Mouse (Mus musculus) right cerebral cortex, adult 18-20 months (tissue): ENCODE results near the gene Fbxo42.

Experiments
- DNase-seq: peaks from one replicate; pipeline ENCODE4 v3.0.0; 2022; ENCODE audit warnings: mixed read lengths

The Fbxo42 gene

DNA sequence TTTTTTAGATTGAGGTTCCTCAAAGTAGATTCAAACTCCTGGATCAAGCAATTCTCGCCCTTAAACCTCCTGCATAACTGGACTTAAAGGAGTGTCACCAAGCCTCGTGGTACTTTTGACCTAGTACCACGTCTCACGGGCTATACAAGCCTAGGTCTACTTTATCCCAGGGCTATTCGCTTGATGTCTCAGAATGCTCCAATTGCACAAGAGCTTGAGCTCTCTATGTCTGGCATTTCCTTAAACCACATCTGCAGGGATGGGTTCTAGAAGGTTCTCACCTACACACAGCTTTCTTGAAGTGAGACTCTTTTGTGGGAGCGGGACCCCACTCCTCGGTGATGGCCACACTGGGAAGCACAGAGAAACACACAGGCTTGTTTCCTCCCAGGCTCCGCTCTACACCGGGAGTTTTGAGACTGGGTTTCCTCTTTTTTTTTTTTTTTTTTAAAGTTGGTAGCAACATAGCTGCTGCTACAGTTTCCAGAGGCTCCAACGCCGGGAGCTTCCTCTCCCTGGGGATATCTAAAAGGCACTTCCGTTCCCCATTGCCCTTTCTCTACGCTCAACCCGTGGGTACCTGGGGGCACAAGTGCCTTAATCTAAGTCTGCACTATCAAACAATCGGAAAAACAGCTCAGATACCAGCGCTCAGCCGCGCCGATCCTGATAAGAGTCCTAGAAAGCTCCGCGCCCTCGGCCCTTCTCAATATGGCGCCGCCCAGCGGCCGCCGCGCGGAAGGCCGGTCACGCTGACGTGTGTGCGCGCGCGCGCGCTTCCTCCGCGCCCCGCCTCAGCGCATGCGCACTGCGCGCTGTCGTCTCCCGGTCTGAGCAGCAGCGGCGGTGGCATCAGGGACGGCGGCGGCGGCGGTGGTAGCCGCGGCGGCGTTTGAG, at the start of gene Fbxo42:
TSS of gene Fbxo42 (plus strand) at position 802 of the 897 bp plus-strand sequence.
- DNase-seq = peak; percentile 94

DNA sequence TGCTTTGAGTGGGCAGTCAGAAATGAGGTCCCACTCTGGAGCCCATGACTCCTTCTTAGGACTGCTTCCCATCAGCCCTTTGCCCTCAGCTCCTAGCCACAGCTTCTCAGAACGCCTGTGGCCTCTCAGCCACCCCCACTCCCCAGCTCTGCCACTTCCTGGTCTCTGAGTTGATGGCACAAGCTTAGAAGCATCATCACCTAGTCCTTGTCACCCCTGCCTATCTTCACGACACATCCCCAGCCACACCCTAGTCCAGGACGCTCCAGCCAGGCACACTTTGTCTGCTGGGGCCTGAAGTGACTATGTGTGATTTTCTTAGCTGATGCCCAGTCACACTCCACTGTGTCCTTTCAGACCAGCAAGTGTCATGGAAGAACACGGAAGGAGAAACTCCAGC, 48.8 kb upstream of the Fbxo42 start:
- DNase-seq = no peak

- no peak for DNase-seq
Measured at GRCm38 (mm10) chr4:141099956-141100355, 47.8 kb upstream of the Fbxo42 start.

- no peak for DNase-seq
Measured at GRCm38 (mm10) chr4:141101291-141101690, 46.4 kb upstream of the Fbxo42 start.

DNA sequence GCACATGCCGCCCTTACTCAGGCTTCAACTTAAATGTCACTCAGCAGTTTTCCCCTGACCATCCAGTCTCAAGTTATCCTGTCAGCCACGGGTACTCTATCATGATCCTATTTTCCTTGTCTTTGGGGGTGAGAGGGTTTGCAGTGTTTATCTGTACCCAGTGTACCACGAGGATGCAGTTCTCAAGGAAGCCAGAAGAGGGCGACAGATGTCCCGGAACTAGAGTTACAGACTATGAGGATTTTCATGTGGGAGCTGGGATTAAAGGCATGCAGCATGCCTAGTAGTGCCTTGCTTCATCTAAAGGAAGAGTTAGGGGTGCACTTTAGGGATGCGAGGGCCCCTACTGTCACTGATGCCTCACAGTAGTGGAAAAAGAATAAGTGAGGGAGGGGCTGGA, 45.9 kb upstream of the Fbxo42 start:
- no peak for DNase-seq

- no peak for DNase-seq
Measured at GRCm38 (mm10) chr4:141106526-141107183, 41.1 kb upstream of the Fbxo42 start.

DNA sequence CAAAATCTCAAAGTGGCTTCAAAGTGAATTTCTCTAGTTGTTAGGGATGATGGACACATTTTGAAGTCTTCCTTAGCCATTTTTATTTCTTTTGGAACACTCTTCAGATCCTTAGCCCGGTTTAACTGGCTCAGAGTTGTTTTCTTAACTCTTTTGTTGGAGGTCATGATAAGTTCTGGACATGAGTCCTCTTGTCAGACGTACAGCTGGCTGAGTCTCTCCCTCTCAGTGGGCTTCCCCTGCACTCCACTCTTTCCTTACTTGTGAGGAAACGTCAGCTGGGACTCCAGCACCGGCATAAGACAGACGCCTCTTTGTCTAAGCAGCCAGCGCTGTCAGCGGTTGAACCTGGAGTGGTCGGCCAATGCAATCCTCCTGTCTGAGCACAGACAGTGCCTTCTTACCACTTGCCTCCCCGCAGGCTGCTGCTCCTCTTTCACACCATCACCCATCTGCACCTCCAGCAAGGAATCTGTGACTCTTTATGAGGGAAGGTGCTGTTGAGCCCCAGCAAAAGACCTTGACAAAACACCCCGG, 39.4 kb upstream of the Fbxo42 start:
- no peak for DNase-seq

DNA sequence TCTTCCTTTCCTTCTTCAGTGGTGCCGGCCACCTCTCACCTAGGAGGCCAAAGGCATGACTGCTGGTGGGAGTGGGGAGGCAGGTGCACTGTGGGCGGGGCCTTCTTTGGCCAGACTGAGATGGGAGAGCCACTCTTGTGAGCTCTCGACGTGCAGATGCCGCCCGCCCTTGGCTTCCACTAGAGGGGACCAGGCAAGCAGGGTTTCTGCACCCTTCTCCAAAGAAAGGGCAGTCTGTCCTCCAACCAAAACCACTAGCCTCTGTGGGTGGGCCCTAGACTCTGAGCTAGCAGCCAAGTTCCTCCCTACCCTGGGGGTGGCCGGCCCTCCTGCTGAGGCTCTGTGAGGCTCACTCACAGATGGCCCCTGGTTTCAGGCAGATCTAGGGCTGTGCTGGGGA, 33.9 kb upstream of the Fbxo42 start:
- no peak for DNase-seq

- DNase-seq = peak; percentile 48
Measured at GRCm38 (mm10) chr4:141114521-141114981, 33.2 kb upstream of the Fbxo42 start.

- DNase-seq = no peak
Measured at GRCm38 (mm10) chr4:141115398-141115797, 32.3 kb upstream of the Fbxo42 start.

DNA sequence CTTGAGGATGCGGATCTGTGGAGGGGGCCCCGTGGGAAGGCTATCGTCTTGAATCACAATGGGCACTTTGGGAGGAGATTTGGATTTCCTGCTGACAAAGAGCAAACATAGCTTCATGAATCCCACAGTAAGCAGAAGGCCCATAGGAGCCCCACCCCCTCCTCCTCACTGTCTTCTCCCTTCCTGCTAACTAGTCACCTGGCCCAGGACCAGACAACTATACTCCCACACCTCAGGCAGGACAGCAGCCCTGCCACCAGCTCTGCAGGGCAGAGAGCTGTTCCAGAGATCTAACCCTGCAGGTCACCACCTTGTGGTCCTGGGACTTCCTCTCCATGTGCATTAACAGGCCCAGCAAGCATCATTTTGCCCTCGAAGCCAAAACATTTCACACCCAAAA, 29.0 kb upstream of the Fbxo42 start:
- no peak for DNase-seq

DNA sequence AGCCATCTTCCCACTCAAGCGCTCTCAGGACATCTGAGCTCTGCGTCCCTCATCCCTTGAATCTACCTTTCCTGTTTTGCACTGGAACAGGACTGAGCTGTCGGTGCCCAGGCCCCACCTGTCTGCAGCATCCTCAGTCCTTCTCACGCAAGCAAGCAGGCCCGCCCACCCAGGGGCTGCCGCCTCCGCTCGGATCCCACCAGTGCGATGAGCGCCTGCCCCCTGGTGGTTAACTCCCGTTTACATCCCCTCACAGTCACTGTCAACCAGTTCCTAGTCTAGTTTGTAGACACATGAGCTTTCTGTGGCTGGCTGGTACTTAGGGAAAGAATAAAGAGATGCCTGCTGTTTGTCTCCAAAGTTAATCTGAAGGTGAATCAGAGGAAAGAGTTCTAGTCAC, 27.0 kb upstream of the Fbxo42 start:
- peak; percentile 71 for DNase-seq

- DNase-seq = no peak
Measured at GRCm38 (mm10) chr4:141122663-141123062, 25.1 kb upstream of the Fbxo42 start.

- DNase-seq = no peak
Measured at GRCm38 (mm10) chr4:141123065-141123464, 24.6 kb upstream of the Fbxo42 start.

- DNase-seq = no peak
Measured at GRCm38 (mm10) chr4:141129190-141129710, 18.5 kb upstream of the Fbxo42 start.

DNA sequence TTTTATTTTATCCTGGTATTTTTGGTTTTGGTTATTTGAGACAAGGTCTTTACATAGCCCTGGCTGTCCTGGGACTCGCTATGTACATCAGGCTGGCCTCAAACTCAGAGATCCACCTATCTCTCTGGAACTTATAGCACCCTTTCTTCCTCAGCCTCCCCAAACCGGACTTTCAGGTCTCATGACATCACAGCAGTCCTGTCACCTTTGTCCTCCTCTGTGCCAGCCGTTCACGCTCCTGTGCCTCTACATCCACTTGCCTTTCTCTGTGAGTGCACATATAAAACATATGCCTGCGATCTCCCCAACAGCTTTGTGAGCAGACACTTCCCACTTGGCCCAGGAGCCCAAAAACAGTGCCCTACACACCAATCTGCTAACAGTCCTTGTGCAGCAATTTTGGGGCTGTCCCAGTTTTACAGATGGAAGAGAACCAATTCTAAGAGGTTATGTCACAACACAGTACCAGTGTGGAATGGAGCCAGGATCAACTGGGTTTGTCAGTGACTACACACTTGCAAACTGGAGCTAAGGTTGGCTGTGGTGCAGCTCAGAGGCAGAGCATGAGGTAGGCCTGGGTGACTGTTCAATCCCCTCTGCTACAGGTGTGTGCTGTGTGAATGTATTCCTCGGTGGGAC, 16.9 kb upstream of the Fbxo42 start:
- DNase-seq = no peak

GRCm38 (mm10) chr4:141131531-141132061, 16.1 kb upstream of the Fbxo42 start:
- DNase-seq = no peak

DNA sequence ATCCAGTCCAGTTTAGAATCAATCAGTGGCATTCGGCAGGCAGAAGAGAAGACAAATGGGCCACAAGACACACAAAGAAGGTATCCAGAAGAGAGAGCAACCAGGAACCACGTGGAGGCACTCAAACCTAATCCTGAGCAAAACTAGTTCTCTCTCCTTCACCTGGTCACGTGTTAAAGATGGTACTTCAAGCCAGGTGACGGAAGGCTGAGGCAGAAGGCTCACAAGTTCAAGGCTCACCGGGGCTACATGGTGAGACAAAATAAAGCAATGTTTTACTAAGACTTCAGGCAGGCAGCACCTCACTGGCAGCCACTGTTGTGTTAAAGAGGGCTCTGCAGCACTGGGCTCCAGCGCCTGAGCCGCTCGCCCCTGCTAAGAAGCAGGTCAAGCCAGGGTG, 15.5 kb upstream of the Fbxo42 start:
- DNase-seq = no peak

DNA sequence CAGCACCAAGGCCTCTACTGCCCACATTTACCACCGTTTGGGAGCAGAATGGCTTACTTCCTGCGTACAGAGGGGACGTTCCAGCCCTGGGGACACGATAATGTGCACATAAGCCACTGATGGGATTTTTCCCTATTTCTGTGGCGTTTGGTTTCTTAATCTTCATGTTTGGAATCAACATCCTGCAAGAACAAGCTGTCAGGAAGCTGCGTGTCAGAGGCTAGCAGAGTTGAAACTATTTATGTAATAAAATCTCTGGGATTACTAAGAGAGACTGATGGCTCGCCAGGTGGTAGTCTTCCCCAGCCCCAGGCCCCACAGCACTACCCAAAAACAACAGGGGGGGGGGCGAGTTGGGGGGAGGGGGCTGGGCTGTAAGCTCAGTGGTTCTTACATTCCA, 14.5 kb upstream of the Fbxo42 start:
- no peak for DNase-seq

DNA sequence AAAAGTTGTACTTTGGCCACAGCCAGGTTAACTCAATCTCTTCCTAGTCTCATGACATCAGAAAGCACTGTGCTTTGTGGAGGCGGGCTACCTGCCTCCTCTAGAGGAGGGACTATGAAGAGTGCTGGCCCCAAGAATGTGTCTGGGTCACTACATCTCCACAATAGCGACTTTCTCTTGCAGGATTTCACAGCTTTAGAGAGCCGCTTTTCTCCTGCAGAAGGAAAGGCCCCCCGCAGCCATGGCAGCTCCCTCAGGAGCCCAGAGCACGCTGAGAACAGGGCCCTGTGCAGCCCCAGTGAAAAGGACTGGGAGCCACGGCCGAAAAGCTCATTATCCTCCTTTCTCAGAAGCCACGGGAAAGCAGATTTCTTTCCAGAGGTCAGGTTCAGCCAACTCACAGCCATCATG, 13.7 kb upstream of the Fbxo42 start:
- DNase-seq = no peak

- DNase-seq = no peak
Measured at GRCm38 (mm10) chr4:141134751-141135530, 12.8 kb upstream of the Fbxo42 start.

DNA sequence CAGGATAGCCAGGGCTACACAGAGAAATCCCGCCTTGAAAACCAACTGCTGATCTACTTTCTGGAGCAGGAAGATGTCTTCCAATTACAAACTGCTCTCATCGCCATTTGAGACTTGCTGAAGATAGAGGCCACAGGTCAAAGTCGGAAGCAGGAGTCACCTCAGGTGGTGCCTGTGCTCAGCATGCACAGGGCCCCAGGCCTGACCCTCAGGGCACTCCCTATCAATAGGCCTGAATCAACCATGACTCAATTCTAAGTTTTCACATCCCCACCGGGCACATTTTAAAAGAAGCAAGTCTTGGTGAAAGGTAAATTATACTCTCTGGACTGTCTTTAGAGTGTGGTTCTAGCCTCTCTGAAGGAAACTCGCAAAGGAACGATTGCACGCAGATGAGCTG, 11.6 kb upstream of the Fbxo42 start:
- DNase-seq = no peak
